Mouse (Mus musculus) ES-E14 (cell line): ENCODE measurements around the gene Dzip1. TPM values are rescaled to one million over a fixed set of nuclear protein-coding genes. Genes with fewer than 3 reads are reported as not detected.

Source experiments
- DNase-seq: peaks from one replicate; pipeline ENCODE4 v3.0.0-alpha.2; 2013; ENCODE audit warnings: low read depth, low spot score
- H3K27ac ChIP-seq: 2 replicates; pipeline ENCODE4 v1.5.1; 2012; ENCODE audit warnings: low read depth, mild to moderate bottlenecking, low read length, moderate library complexity, mixed read lengths; ENCODE audit not compliant: poor library complexity, insufficient read depth, severe bottlenecking
- H3K36me3 ChIP-seq: 2 replicates; pipeline ENCODE4 v1.6.1; 2012; ENCODE audit warnings: mild to moderate bottlenecking, low read length, moderate library complexity, mixed read lengths; ENCODE audit not compliant: control insufficient read depth, poor library complexity, insufficient read depth, severe bottlenecking
- H3K4me1 ChIP-seq, 2 experiments: fragments of 150-350 bp in 1 of 2; sonication (generic) in 1 of 2; 2 replicates each; pipeline ENCODE4 v1.6.1; 2012; ENCODE audit warnings: low read length in 2 of 2, mild to moderate bottlenecking in 1 of 2, mixed read lengths in 1 of 2; ENCODE audit not compliant: control insufficient read depth in 2 of 2, insufficient read depth in 2 of 2, poor library complexity in 1 of 2
- H3K4me3 ChIP-seq, 2 experiments: fragments of 150-350 bp in 1 of 2; sonication (generic) in 1 of 2; 2 replicates each; pipeline ENCODE4 v1.5.1; 2012; ENCODE audit warnings: low read length in 2 of 2, low read depth in 1 of 2, mild to moderate bottlenecking in 1 of 2, mixed read lengths in 1 of 2; ENCODE audit not compliant: insufficient read depth in 1 of 2, poor library complexity in 1 of 2, severe bottlenecking in 1 of 2
- H3K9ac ChIP-seq: 2 replicates; pipeline ENCODE4 v1.6.1; 2012; ENCODE audit warnings: low read depth, mild to moderate bottlenecking, low read length, mixed read lengths; ENCODE audit not compliant: poor library complexity, insufficient read depth, severe bottlenecking
- H3K9me3 ChIP-seq: fragments of 150-350 bp; sonication (generic); 2 replicates; pipeline ENCODE4 v1.6.1; 2012; ENCODE audit warnings: low read depth, mild to moderate bottlenecking, low read length; ENCODE audit not compliant: control insufficient read depth, insufficient read depth
- CHD2 ChIP-seq: IDR thresholded peaks from 2 replicates; pipeline ENCODE4 v1.6.1; 2014; ENCODE audit warnings: mild to moderate bottlenecking, low read depth, low read length, inconsistent platforms
- HCFC1 ChIP-seq: IDR thresholded peaks from 2 replicates; pipeline ENCODE4 v1.6.1; 2012; ENCODE audit warnings: low read length, inconsistent platforms, borderline replicate concordance; ENCODE audit not compliant: insufficient read depth
- MAFK ChIP-seq: IDR thresholded peaks from 2 replicates; pipeline ENCODE4 v1.6.1; 2014; ENCODE audit warnings: mild to moderate bottlenecking, low read depth, low read length, inconsistent platforms; ENCODE audit not compliant: insufficient read depth
- ZC3H11A ChIP-seq: IDR thresholded peaks from 2 replicates; pipeline ENCODE4 v1.6.1; 2012; ENCODE audit warnings: low read depth, mild to moderate bottlenecking, inconsistent platforms, low read length, borderline replicate concordance
- ZNF384 ChIP-seq: IDR thresholded peaks from 2 replicates; pipeline ENCODE4 v1.6.1; 2012; ENCODE audit warnings: low read depth, low read length, inconsistent platforms
- in situ Hi-C, 2 experiments: fragments of 600-800 bp; cut with MboI; formaldehyde crosslinking; loops; one replicate each; pipeline ENCODE4 v1.15.1; 2025; ENCODE audit warnings: low sequenced_read_pairs in 2 of 2, inconsistent platforms in 1 of 2; ENCODE audit not compliant: unreplicated experiment in 2 of 2
- total RNA-seq: library from RNA; depleted of rRNA; stranded (reverse); fragments of 300-350 nt; gene quantifications from 2 replicates; pipeline ENCODE4 v1.2.3, GENCODE M21; 2012

Gene Dzip1
- total RNA-seq, 1 experiment = 6.8 TPM

- H3K9ac ChIP-seq = no peak overlapping the region
- no peaks in the 10 kb centered on the region for H3K4me1 ChIP-seq
- no peak overlapping the region for H3K27ac ChIP-seq
- H3K36me3 ChIP-seq = no peaks in the 10 kb centered on the region; the same call in none of the 2 replicates
- no peak for DNase-seq
- TF ChIP-seq ZC3H11A (no peak), ZNF384 (no peak), HCFC1 (no peak), MAFK (no peak), CHD2 (no peak)
- no peak overlapping the region for H3K4me3 ChIP-seq
- H3K9me3 ChIP-seq = no peaks in the 10 kb centered on the region
- in situ Hi-C loops = no loop called here
Observed at GRCm38 (mm10) chr14:118890101-118890500, 35.2 kb downstream of the Dzip1 start.

GRCm38 (mm10) chr14:118884250-118884556 lies 41.1 kb downstream of the Dzip1 start:
- no peaks in the 10 kb centered on the region for H3K9me3 ChIP-seq
- TF ChIP-seq MAFK = no peak
- TF ChIP-seq ZNF384 = no peak
- TF ChIP-seq ZC3H11A = no peak
- TF ChIP-seq HCFC1 = no peak
- TF ChIP-seq CHD2 = no peak
- H3K9ac ChIP-seq = no peak overlapping the region
- in situ Hi-C loops = no loop called here
- H3K27ac ChIP-seq = no peak overlapping the region
- H3K4me1 ChIP-seq = no peaks in the 10 kb centered on the region; a peak in 1 of 4 replicates
- H3K36me3 ChIP-seq = peaks cover 2% of the 10 kb centered on the region
- no peak overlapping the region for H3K4me3 ChIP-seq
- no peak for DNase-seq

GRCm38 (mm10) chr14:118883344-118884249 lies 41.7 kb downstream of the Dzip1 start:
- peaks cover 8% of the 10 kb centered on the region; the same call in 1 of the 2 replicates for H3K36me3 ChIP-seq
- in situ Hi-C loops = no loop called here
- no peak for DNase-seq

GRCm38 (mm10) chr14:118880696-118881095 lies 44.6 kb downstream of the Dzip1 start:
- peaks cover 10% of the 10 kb centered on the region; the same call in 1 of the 2 replicates for H3K36me3 ChIP-seq
- H3K4me1 ChIP-seq = peaks cover 0 to 2% of the 10 kb centered on the region in 2 experiments; a peak in 2 of 4 replicates
- H3K27ac ChIP-seq = no peak overlapping the region
- no peaks in the 10 kb centered on the region for H3K9me3 ChIP-seq
- no peak overlapping the region for H3K4me3 ChIP-seq
- DNase-seq = no peak
- TF ChIP-seq CHD2 (no peak), HCFC1 (no peak), ZNF384 (0 out of 2 replicates have a peak, but pooled peaks have one; percentile 19), MAFK (no peak), ZC3H11A (no peak)
- in situ Hi-C loops = no loop called here
- H3K9ac ChIP-seq = no peak overlapping the region

More at GRCm38 (mm10) chr14:118883344-118884249, 41.7 kb downstream of the Dzip1 start:
- no peaks in the 10 kb centered on the region; a peak in 1 of 4 replicates for H3K4me1 ChIP-seq
- H3K9me3 ChIP-seq = no peaks in the 10 kb centered on the region
- no peak overlapping the region for H3K4me3 ChIP-seq
- H3K9ac ChIP-seq = no peak overlapping the region
- no peak for TF ChIP-seq ZC3H11A
- TF ChIP-seq CHD2 = no peak
- no peak for TF ChIP-seq HCFC1
- TF ChIP-seq ZNF384 = no peak
- no peak for TF ChIP-seq MAFK
- H3K27ac ChIP-seq = no peak overlapping the region
